Mouse (Mus musculus): ENCODE data around the gene Golga3. TPM values are rescaled to one million over a fixed set of nuclear protein-coding genes. Genes with fewer than 3 reads are reported as not detected.
A peak's percentile ranks its signal among the peaks of the same experiment; 100 is the strongest.

The Golga3 gene
- polyA plus RNA-seq, 1 experiment = 5.3 TPM

- 5% methylated on average over 8 of the region's 8 CpGs for WGBS
- Histone ChIP-seq H3K4me1 (ENCODE audit: control insufficient read depth, insufficient read depth, insufficient read length) (peaks cover 12% of the 10 kb centered on the region), H3K27ac (ENCODE audit: insufficient read depth, low read length) (peak overlapping the region; percentile 98), H3K27me3 (ENCODE audit: control insufficient read depth, insufficient read depth, low read length) (no peaks in the 10 kb centered on the region), H3K36me3 (ENCODE audit: control insufficient read depth, insufficient read depth, low read length) (peaks cover 5% of the 10 kb centered on the region), H3K4me3 (ENCODE audit: extremely low read depth, insufficient read depth, insufficient read length) (peak overlapping the region; percentile 99)
- no peak for TF ChIP-seq CTCF (IDR thresholded peaks at IDR 0.05; ENCODE audit: extremely low read depth, insufficient read depth, insufficient read length, insufficient replicate concordance)
- no peak for TF ChIP-seq POLR2A (IDR thresholded peaks at IDR 0.05; ENCODE audit: low read depth, low read length)
- no peak for DNase-seq (ENCODE audit: low read depth in 1 of 2, low spot score in 2 of 2)
These were observed 53.9 kb downstream of the Golga3 start for GRCm38 (mm10) chr5:110230401-110230779.

- Histone ChIP-seq H3K27me3 (ENCODE audit: control insufficient read depth, insufficient read depth, low read length) (no peaks in the 10 kb centered on the region), H3K27ac (ENCODE audit: insufficient read depth, low read length) (peak within 1 kb of the TSS; percentile 98), H3K4me3 (ENCODE audit: extremely low read depth, insufficient read depth, insufficient read length) (peak within 1 kb of the TSS; percentile 99), H3K36me3 (ENCODE audit: control insufficient read depth, insufficient read depth, low read length) (peaks cover 7% of the 10 kb centered on the region), H3K4me1 (ENCODE audit: control insufficient read depth, insufficient read depth, insufficient read length) (peaks cover 12% of the 10 kb centered on the region)
- peak; percentile 80 to 86 for DNase-seq (ENCODE audit: low read depth in 1 of 2, low spot score in 2 of 2)
- no peak for TF ChIP-seq CTCF (IDR thresholded peaks at IDR 0.05; ENCODE audit: extremely low read depth, insufficient read depth, insufficient read length, insufficient replicate concordance)
- TF ChIP-seq POLR2A (IDR thresholded peaks at IDR 0.05; ENCODE audit: low read depth, low read length) = peak; percentile 71
- WGBS = under 1% methylated on average over 81 of the region's 81 CpGs
These were observed 54.4 kb downstream of the Golga3 start, which contains the start of gene Ankle2 for GRCm38 (mm10) chr5:110230780-110231461. Gene Ankle2, plus strand, starts transcription at chr5:110231004.

- H3K27ac ChIP-seq (ENCODE audit: insufficient read depth, low read length) = no peak overlapping the region
- peak overlapping the region; percentile 47 for H3K4me3 ChIP-seq (ENCODE audit: extremely low read depth, insufficient read depth, insufficient read length)
- 36% methylated on average over 13 of the region's 13 CpGs for WGBS
- H3K4me1 ChIP-seq (ENCODE audit: control insufficient read depth, insufficient read depth, insufficient read length) = peaks cover 12% of the 10 kb centered on the region
- TF ChIP-seq POLR2A (IDR thresholded peaks at IDR 0.05; ENCODE audit: low read depth, low read length) (no peak), CTCF (IDR thresholded peaks at IDR 0.05; ENCODE audit: extremely low read depth, insufficient read depth, insufficient read length, insufficient replicate concordance) (no peak)
- H3K27me3 ChIP-seq (ENCODE audit: control insufficient read depth, insufficient read depth, low read length) = no peaks in the 10 kb centered on the region
- no peak for DNase-seq (ENCODE audit: low read depth in 1 of 2, low spot score in 2 of 2)
- peaks cover 9% of the 10 kb centered on the region for H3K36me3 ChIP-seq (ENCODE audit: control insufficient read depth, insufficient read depth, low read length)
These were observed 55.1 kb downstream of the Golga3 start for GRCm38 (mm10) chr5:110231638-110232037.

GRCm38 (mm10) chr5:110232346-110232745 is 55.8 kb downstream of the Golga3 start:
- Histone ChIP-seq H3K4me3 (ENCODE audit: extremely low read depth, insufficient read depth, insufficient read length) (no peak overlapping the region), H3K36me3 (ENCODE audit: control insufficient read depth, insufficient read depth, low read length) (peaks cover 11% of the 10 kb centered on the region), H3K27ac (ENCODE audit: insufficient read depth, low read length) (peak overlapping the region; percentile 60; the same call in 1 of the 2 replicates), H3K27me3 (ENCODE audit: control insufficient read depth, insufficient read depth, low read length) (no peaks in the 10 kb centered on the region), H3K4me1 (ENCODE audit: control insufficient read depth, insufficient read depth, insufficient read length) (peaks cover 12% of the 10 kb centered on the region)
- peak; percentile 17 to 29 for DNase-seq (ENCODE audit: low read depth in 1 of 2, low spot score in 2 of 2)
- TF ChIP-seq CTCF (IDR thresholded peaks at IDR 0.05; ENCODE audit: extremely low read depth, insufficient read depth, insufficient read length, insufficient replicate concordance) (no peak), POLR2A (IDR thresholded peaks at IDR 0.05; ENCODE audit: low read depth, low read length) (no peak)
- 14% methylated on average over 6 of the region's 6 CpGs for WGBS

- DNase-seq (ENCODE audit: low read depth in 1 of 2, low spot score in 2 of 2) = no peak
- Histone ChIP-seq H3K27ac (ENCODE audit: insufficient read depth, low read length) (no peak overlapping the region), H3K4me3 (ENCODE audit: extremely low read depth, insufficient read depth, insufficient read length) (no peak overlapping the region), H3K36me3 (ENCODE audit: control insufficient read depth, insufficient read depth, low read length) (peaks cover 49% of the 10 kb centered on the region), H3K4me1 (ENCODE audit: control insufficient read depth, insufficient read depth, insufficient read length) (no peaks in the 10 kb centered on the region), H3K27me3 (ENCODE audit: control insufficient read depth, insufficient read depth, low read length) (no peaks in the 10 kb centered on the region)
- TF ChIP-seq POLR2A (IDR thresholded peaks at IDR 0.05; ENCODE audit: low read depth, low read length) = no peak
- no peak for TF ChIP-seq CTCF (IDR thresholded peaks at IDR 0.05; ENCODE audit: extremely low read depth, insufficient read depth, insufficient read length, insufficient replicate concordance)
- 100% methylated on average over 2 of the region's 2 CpGs for WGBS
These were observed 67.6 kb downstream of the Golga3 start for GRCm38 (mm10) chr5:110244091-110244490.

- DNase-seq (ENCODE audit: low read depth in 1 of 2, low spot score in 2 of 2) = no peak
These were observed 90.4 kb downstream of the Golga3 start for GRCm38 (mm10) chr5:110266941-110267340.

More at GRCm38 (mm10) chr5:110266941-110267340, 90.4 kb downstream of the Golga3 start:
- Histone ChIP-seq H3K4me3 (ENCODE audit: extremely low read depth, insufficient read depth, insufficient read length) (no peak overlapping the region), H3K27ac (ENCODE audit: insufficient read depth, low read length) (no peak overlapping the region), H3K36me3 (ENCODE audit: control insufficient read depth, insufficient read depth, low read length) (peaks cover 13% of the 10 kb centered on the region), H3K4me1 (ENCODE audit: control insufficient read depth, insufficient read depth, insufficient read length) (peaks cover 6% of the 10 kb centered on the region; the same call in 1 of the 2 replicates), H3K27me3 (ENCODE audit: control insufficient read depth, insufficient read depth, low read length) (no peaks in the 10 kb centered on the region)
- TF ChIP-seq POLR2A (IDR thresholded peaks at IDR 0.05; ENCODE audit: low read depth, low read length) (no peak), CTCF (IDR thresholded peaks at IDR 0.05; ENCODE audit: extremely low read depth, insufficient read depth, insufficient read length, insufficient replicate concordance) (no peak)
- 94% methylated on average over 4 of the region's 4 CpGs for WGBS
